Mouse (Mus musculus): ENCODE data around the gene Krt6a. TPM values are rescaled to one million over a fixed set of nuclear protein-coding genes. Genes with fewer than 3 reads are reported as not detected.
"Not testable (repeated sequence)": the region's sequence is repeated elsewhere in the genome, so short reads cannot be mapped to it uniquely, and the experiment has no call there.

Gene Krt6a
- polyA plus RNA-seq, 1 experiment from 2014 or later, result not detected

- H3K9me3 ChIP-seq, result no peaks in the 10 kb centered on the region
- H3K36me3 ChIP-seq, result no peaks in the 10 kb centered on the region
- 71% methylated on average over 8 of the region's 8 CpGs for WGBS
- no peak overlapping the region for H3K9ac ChIP-seq (replicated peaks)
- no peak overlapping the region for H3K4me2 ChIP-seq (replicated peaks)
- H3K4me1 ChIP-seq, result no peaks in the 10 kb centered on the region
- no peak overlapping the region for H3K27ac ChIP-seq (replicated peaks)
- no peaks in the 10 kb centered on the region for H3K27me3 ChIP-seq
- H3K4me3 ChIP-seq, result no peak overlapping the region
- no peak for ATAC-seq (replicated peaks)
These were observed 5.8 kb upstream of the Krt6a start for GRCm38 (mm10) chr15:101699866-101700265.

- H3K4me3 ChIP-seq, result no peak overlapping the region
- no peaks in the 10 kb centered on the region for H3K4me1 ChIP-seq
- H3K9ac ChIP-seq (replicated peaks), result no peak overlapping the region
- H3K36me3 ChIP-seq, result no peaks in the 10 kb centered on the region
- H3K9me3 ChIP-seq, result no peaks in the 10 kb centered on the region
- no peak for ATAC-seq (replicated peaks)
- WGBS, result 52% methylated on average over 3 of the region's 3 CpGs
- no peak overlapping the region for H3K4me2 ChIP-seq (replicated peaks)
- H3K27me3 ChIP-seq, result no peaks in the 10 kb centered on the region
- H3K27ac ChIP-seq (replicated peaks), result no peak overlapping the region
These were observed 5.1 kb upstream of the Krt6a start for GRCm38 (mm10) chr15:101699192-101699591.

GRCm38 (mm10) chr15:101697326-101698188 lies 3.5 kb upstream of the Krt6a start:
- no peak for ATAC-seq (replicated peaks)
- Histone ChIP-seq H3K27ac (replicated peaks) (no peak overlapping the region), H3K4me1 (no peaks in the 10 kb centered on the region), H3K36me3 (no peaks in the 10 kb centered on the region), H3K9me3 (no peaks in the 10 kb centered on the region), H3K27me3 (no peaks in the 10 kb centered on the region), H3K9ac (replicated peaks) (no peak overlapping the region), H3K4me2 (replicated peaks) (no peak overlapping the region), H3K4me3 (no peak overlapping the region)
- 79% methylated on average over 8 of the region's 8 CpGs for WGBS

GRCm38 (mm10) chr15:101690460-101690859 lies 3.6 kb downstream of the Krt6a start:
- not testable (repeated sequence) for H3K9me3 ChIP-seq; H3K9ac ChIP-seq (replicated peaks); H3K4me2 ChIP-seq (replicated peaks); H3K27ac ChIP-seq (replicated peaks); H3K4me1 ChIP-seq; ATAC-seq (replicated peaks); H3K27me3 ChIP-seq; H3K4me3 ChIP-seq; H3K36me3 ChIP-seq
- 90% methylated on average over 5 of the region's 5 CpGs for WGBS

- Histone ChIP-seq H3K4me1 (no peaks in the 10 kb centered on the region), H3K4me2 (replicated peaks) (no peak overlapping the region), H3K9ac (replicated peaks) (no peak overlapping the region), H3K27me3 (no peaks in the 10 kb centered on the region), H3K36me3 (no peaks in the 10 kb centered on the region), H3K4me3 (no peak overlapping the region), H3K9me3 (no peaks in the 10 kb centered on the region; the same call in 1 of the 2 replicates), H3K27ac (replicated peaks) (no peak overlapping the region)
- WGBS, result 69% methylated on average over 2 of the region's 2 CpGs
- no peak for ATAC-seq (replicated peaks)
These were observed 5.9 kb downstream of the Krt6a start for GRCm38 (mm10) chr15:101688161-101688560.

GRCm38 (mm10) chr15:101680187-101680586 lies 13.9 kb downstream of the Krt6a start, which contains the start of gene Krt6b:
Krt6b (minus strand) TSS chr15:101680287.
- no peak within 1 kb of the TSS for H3K27ac ChIP-seq (replicated peaks)
- no peaks in the 10 kb centered on the region for H3K27me3 ChIP-seq
- ATAC-seq (replicated peaks), result no peak
- H3K4me1 ChIP-seq, result no peaks in the 10 kb centered on the region
- no peaks in the 10 kb centered on the region for H3K36me3 ChIP-seq
- no peak within 1 kb of the TSS for H3K4me2 ChIP-seq (replicated peaks)
- H3K9ac ChIP-seq (replicated peaks), result no peak within 1 kb of the TSS
- no peak within 1 kb of the TSS for H3K4me3 ChIP-seq
- no peaks in the 10 kb centered on the region; the same call in 1 of the 2 replicates for H3K9me3 ChIP-seq
- 78% methylated on average over 2 of the region's 2 CpGs for WGBS

GRCm38 (mm10) chr15:101675978-101676377 lies 18.1 kb downstream of the Krt6a start:
- Histone ChIP-seq H3K9me3 (no peaks in the 10 kb centered on the region), H3K4me3 (no peak overlapping the region), H3K4me1 (no peaks in the 10 kb centered on the region), H3K9ac (replicated peaks) (no peak overlapping the region), H3K4me2 (replicated peaks) (no peak overlapping the region), H3K27ac (replicated peaks) (no peak overlapping the region), H3K36me3 (no peaks in the 10 kb centered on the region), H3K27me3 (no peaks in the 10 kb centered on the region)
- 88% methylated on average over 1 of the region's 1 CpGs for WGBS
- no peak for ATAC-seq (replicated peaks)

GRCm38 (mm10) chr15:101652736-101653265 lies 41.3 kb downstream of the Krt6a start:
- Histone ChIP-seq H3K4me3 (no peak overlapping the region), H3K36me3 (no peaks in the 10 kb centered on the region), H3K27me3 (no peaks in the 10 kb centered on the region), H3K9ac (replicated peaks) (no peak overlapping the region), H3K27ac (replicated peaks) (no peak overlapping the region), H3K4me2 (replicated peaks) (no peak overlapping the region), H3K4me1 (no peaks in the 10 kb centered on the region), H3K9me3 (no peaks in the 10 kb centered on the region)
- ATAC-seq (replicated peaks), result no peak
- 75% methylated on average over 5 of the region's 5 CpGs for WGBS

- no peak within 1 kb of the TSS for H3K27ac ChIP-seq (replicated peaks)
- 82% methylated on average over 3 of the region's 3 CpGs for WGBS
These were observed 46.8 kb downstream of the Krt6a start, which contains the start of gene Gm5478 for GRCm38 (mm10) chr15:101647280-101647679. Gm5478 (minus strand) TSS chr15:101647380.

More at GRCm38 (mm10) chr15:101647280-101647679, 46.8 kb downstream of the Krt6a start, which contains the start of gene Gm5478:
- no peaks in the 10 kb centered on the region for H3K9me3 ChIP-seq
- H3K9ac ChIP-seq (replicated peaks), result no peak within 1 kb of the TSS
- no peak within 1 kb of the TSS for H3K4me2 ChIP-seq (replicated peaks)
- no peak within 1 kb of the TSS for H3K4me3 ChIP-seq
- H3K27me3 ChIP-seq, result no peaks in the 10 kb centered on the region
- H3K4me1 ChIP-seq, result no peaks in the 10 kb centered on the region
- ATAC-seq (replicated peaks), result no peak
- H3K36me3 ChIP-seq, result no peaks in the 10 kb centered on the region

Small RNAs within 50 kb of the gene (microRNA-seq; reads per million reads assigned to microRNA genes)
- gene Gm44323 (not detected), gene Gm44342 (not detected), gene Gm44383 (not detected), gene Gm44479 (not detected)

Other genes with a start within 250 kb of the Krt6a start
- gene Krt88, start 246.6 kb downstream of the Krt6a start, polyA plus RNA-seq (2015; fragmentation: Nextera tagmentation; extraction: Ambion mirVana), result not detected in 2 replicates
- not detected in 2 replicates for gene Krt81, start 230.6 kb downstream of the Krt6a start, polyA plus RNA-seq (2015; fragmentation: Nextera tagmentation; extraction: Ambion mirVana)
- gene Krt86, start 220.8 kb downstream of the Krt6a start, polyA plus RNA-seq (2015; fragmentation: Nextera tagmentation; extraction: Ambion mirVana), result not detected in 2 replicates
- gene Krt83, start 202.8 kb downstream of the Krt6a start, polyA plus RNA-seq (2015; fragmentation: Nextera tagmentation; extraction: Ambion mirVana), result not detected in 2 replicates
- not detected in 2 replicates for gene Gm49425, start 177.0 kb downstream of the Krt6a start, polyA plus RNA-seq (2015; fragmentation: Nextera tagmentation; extraction: Ambion mirVana)
- gene Krt84, start 161.5 kb downstream of the Krt6a start, polyA plus RNA-seq (2015; fragmentation: Nextera tagmentation; extraction: Ambion mirVana), result not detected in 2 replicates
- gene Krt82, start 143.6 kb downstream of the Krt6a start, polyA plus RNA-seq (2015; fragmentation: Nextera tagmentation; extraction: Ambion mirVana), result not detected in 2 replicates
- 0.09 TPM in 1 of 2 replicates, not detected in the other for gene Krt90, start 131.4 kb downstream of the Krt6a start, polyA plus RNA-seq (2015; fragmentation: Nextera tagmentation; extraction: Ambion mirVana)
- 0.08 TPM in 1 of 2 replicates, not detected in the other for gene Krt75, start 120.4 kb downstream of the Krt6a start, polyA plus RNA-seq (2015; fragmentation: Nextera tagmentation; extraction: Ambion mirVana)
- not detected in 2 replicates for gene Gm5414, start 66.1 kb downstream of the Krt6a start, polyA plus RNA-seq (2015; fragmentation: Nextera tagmentation; extraction: Ambion mirVana)
- gene Gm5478, start 46.9 kb downstream of the Krt6a start, polyA plus RNA-seq (2015; fragmentation: Nextera tagmentation; extraction: Ambion mirVana), result not detected in 2 replicates
- gene Krt6b, start 14.0 kb downstream of the Krt6a start, polyA plus RNA-seq (2015; fragmentation: Nextera tagmentation; extraction: Ambion mirVana), result not detected in 2 replicates
- gene Krt5, start 18.6 kb upstream of the Krt6a start, polyA plus RNA-seq (2015; fragmentation: Nextera tagmentation; extraction: Ambion mirVana), result 0.13 and 0.15 TPM in 2 replicates
- not detected in 2 replicates for gene Krt71, start 48.8 kb upstream of the Krt6a start, polyA plus RNA-seq (2015; fragmentation: Nextera tagmentation; extraction: Ambion mirVana)
- not detected in 2 replicates for gene Krt72, start 92.2 kb upstream of the Krt6a start, polyA plus RNA-seq (2015; fragmentation: Nextera tagmentation; extraction: Ambion mirVana)
- 0.43 and 1.1 TPM in 2 replicates for gene Krt73, start 108.0 kb upstream of the Krt6a start, polyA plus RNA-seq (2015; fragmentation: Nextera tagmentation; extraction: Ambion mirVana)
- gene Krt2, start 123.9 kb upstream of the Krt6a start, polyA plus RNA-seq (2015; fragmentation: Nextera tagmentation; extraction: Ambion mirVana), result not detected in 2 replicates
- gene Krt1, start 156.5 kb upstream of the Krt6a start, polyA plus RNA-seq (2015; fragmentation: Nextera tagmentation; extraction: Ambion mirVana), result 8.4 and 8.6 TPM in 2 replicates
- 0.47 and 1.2 TPM in 2 replicates for gene Krt77, start 175.4 kb upstream of the Krt6a start, polyA plus RNA-seq (2015; fragmentation: Nextera tagmentation; extraction: Ambion mirVana)
- not detected in 2 replicates for gene Krt76, start 198.6 kb upstream of the Krt6a start, polyA plus RNA-seq (2015; fragmentation: Nextera tagmentation; extraction: Ambion mirVana)
- 0.08 TPM in 1 of 2 replicates, not detected in the other for gene Krt4, start 230.4 kb upstream of the Krt6a start, polyA plus RNA-seq (2015; fragmentation: Nextera tagmentation; extraction: Ambion mirVana)
- 0.10 and 0.23 TPM in 2 replicates for gene Krt79, start 246.0 kb upstream of the Krt6a start, polyA plus RNA-seq (2015; fragmentation: Nextera tagmentation; extraction: Ambion mirVana)

Measured in forebrain, embryonic 15.5 days (tissue).